Mouse (Mus musculus): ENCODE results near the gene Vsig10.

Vsig10 gene

DNA sequence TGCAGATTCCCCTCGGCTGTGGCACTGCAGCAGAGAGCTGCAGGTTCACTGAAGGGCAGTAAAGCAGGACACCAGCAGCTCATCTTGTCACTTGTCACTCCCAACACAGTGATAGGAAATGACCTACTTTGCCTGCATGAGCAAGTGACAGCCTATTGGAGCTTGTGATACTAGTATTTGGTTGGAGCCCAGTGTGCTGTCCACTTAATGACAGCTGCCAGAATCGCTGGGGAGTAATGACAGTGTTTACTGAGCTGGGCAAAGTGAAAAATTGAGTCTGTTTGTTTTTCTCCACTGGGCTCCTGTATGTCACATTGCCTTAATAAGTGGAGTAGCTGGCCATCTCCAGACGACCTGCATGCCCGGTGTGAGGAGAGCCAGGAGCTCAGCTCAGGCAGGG, 61.3 kb downstream of the Vsig10 start:
- peak; percentile 10 to 32 for DNase-seq (ENCODE audit: low spot score in 2 of 2)

DNA sequence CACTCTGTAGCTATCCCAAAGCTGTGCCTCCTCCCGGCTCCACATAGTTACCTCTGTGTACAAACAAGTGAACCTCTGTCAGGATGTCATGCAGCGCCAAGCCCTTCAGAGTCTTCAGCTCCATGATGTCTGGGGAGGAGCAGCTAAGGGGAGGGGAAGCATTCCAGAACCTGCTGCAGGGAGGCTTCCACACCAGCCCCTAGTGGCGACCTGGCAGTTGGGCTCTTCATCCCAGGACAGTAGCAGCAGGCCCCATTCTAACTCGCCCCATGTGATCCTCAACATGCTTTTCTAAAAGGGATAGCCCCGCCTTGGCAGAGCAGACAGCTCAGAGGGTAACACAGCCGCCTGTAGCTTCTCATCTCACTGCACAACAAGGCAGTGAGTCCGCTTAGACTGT, 62.9 kb downstream of the Vsig10 start:
- no peak for DNase-seq (ENCODE audit: low spot score in 2 of 2)

GRCm38 (mm10) chr5:117383198-117383597, 64.3 kb downstream of the Vsig10 start:
- DNase-seq (ENCODE audit: low spot score in 2 of 2), result no peak

GRCm38 (mm10) chr5:117388296-117388751, 69.4 kb downstream of the Vsig10 start:
- peak in 1 of 2 experiments; percentile 31 for DNase-seq (ENCODE audit: low spot score in 2 of 2)

DNA sequence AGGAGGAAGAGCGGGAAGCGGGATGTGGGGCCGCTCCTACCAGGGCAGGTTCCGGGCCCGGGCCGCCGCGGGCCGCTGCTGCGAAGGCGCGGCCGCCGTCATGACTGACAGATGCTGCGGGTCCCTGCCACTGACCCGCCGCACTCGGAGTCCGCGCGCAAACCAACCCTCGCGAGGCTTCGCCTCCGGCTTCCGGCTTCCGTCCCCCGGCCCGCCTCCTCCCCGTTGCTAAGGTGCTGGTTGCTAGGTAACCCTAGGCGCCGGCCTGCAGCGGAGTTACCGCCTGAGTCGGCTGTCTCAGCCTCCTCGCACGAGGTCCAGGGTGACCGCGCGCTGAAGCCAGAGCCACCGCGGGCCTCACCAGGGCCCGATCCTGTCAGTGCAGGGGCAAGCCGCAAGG, 70.0 kb downstream of the Vsig10 start, which contains the start of gene Rfc5:
Gene Rfc5 (minus strand): TSS at position 171 of the 400 bp plus-strand sequence.
- peak; percentile 93 to 94 for DNase-seq (ENCODE audit: low spot score in 2 of 2)

GRCm38 (mm10) chr5:117390895-117391294, 72.0 kb downstream of the Vsig10 start:
- DNase-seq (ENCODE audit: low spot score in 2 of 2), result no peak

DNA sequence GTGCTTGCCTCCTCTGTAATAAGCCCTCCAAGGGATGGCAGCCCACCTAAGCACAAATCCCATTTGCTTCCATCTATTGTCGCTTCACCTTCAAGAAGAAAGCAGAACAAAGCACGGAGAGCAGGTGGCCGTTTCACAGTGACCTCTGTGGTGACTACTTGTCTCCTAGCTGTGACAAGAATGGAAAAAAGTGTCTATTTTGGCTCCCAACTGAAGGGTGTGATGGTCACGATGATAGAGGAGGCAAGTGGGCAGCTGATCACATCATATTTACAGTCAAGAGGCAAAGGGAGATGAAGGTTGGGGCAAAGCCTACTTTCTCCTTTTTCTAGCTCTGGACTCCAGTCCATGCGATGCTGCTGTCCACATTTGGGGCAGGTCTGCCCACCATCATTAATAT, 77.0 kb downstream of the Vsig10 start:
- DNase-seq (ENCODE audit: low spot score in 2 of 2), result no peak

GRCm38 (mm10) chr5:117396596-117397014, 77.7 kb downstream of the Vsig10 start:
- DNase-seq (ENCODE audit: low spot score in 2 of 2), result no peak

GRCm38 (mm10) chr5:117397371-117397770, 78.5 kb downstream of the Vsig10 start:
- no peak for DNase-seq (ENCODE audit: low spot score in 2 of 2)

GRCm38 (mm10) chr5:117398007-117398550, 79.2 kb downstream of the Vsig10 start:
- no peak for DNase-seq (ENCODE audit: low spot score in 2 of 2)

- no peak for DNase-seq (ENCODE audit: low spot score in 2 of 2)
These were observed 80.4 kb downstream of the Vsig10 start for GRCm38 (mm10) chr5:117399281-117399680.

DNA sequence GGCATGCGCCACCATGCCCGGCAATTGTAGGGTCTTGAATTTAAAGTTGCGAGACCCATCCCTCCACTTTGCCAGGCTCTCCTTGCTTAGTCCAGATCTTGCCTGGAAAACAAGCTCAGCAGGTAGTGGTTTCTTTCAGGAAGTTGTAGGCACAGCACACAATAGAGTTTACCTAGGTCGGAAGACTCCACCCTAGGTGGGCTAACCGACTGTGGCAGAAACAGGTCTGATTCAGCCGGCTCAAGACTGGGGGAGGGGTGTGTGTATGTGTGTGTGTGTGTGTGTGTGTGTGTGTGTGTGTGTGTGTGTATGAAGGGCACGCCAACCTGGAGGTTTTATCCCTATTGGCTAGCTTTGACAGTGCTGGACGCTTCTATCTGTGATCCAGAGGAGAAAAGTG, 84.7 kb downstream of the Vsig10 start:
- no peak for DNase-seq (ENCODE audit: low spot score in 2 of 2)
